Mouse (Mus musculus) MEL (cell line): ENCODE measurements around the gene Runx1.

Experiments used
- CHD2 ChIP-seq: IDR thresholded peaks from 2 replicates; pipeline ENCODE4 v1.6.1; 2011; ENCODE audit warnings: low read length, improper control_type of control experiment
- CTCF ChIP-seq, 3 experiments: IDR thresholded peaks in 2 of 3; conservative IDR thresholded peaks in 1 of 3; 2 replicates each; pipeline ENCODE4 v1.5.1; 2011 to 2012; ENCODE audit warnings: low read length in 3 of 3, low read depth in 2 of 3, mild to moderate bottlenecking in 2 of 3, improper control_type of control experiment in 1 of 3, inconsistent platforms in 1 of 3, mixed read lengths in 1 of 3, moderate library complexity in 1 of 3; ENCODE audit not compliant: control insufficient read depth in 1 of 3, insufficient read depth in 1 of 3, poor library complexity in 1 of 3, severe bottlenecking in 1 of 3
- GATA1 ChIP-seq: IDR thresholded peaks from 2 replicates; pipeline ENCODE4 v1.6.1; 2011; ENCODE audit warnings: low read depth, low read length, improper control_type of control experiment
- MAZ ChIP-seq: IDR thresholded peaks from 2 replicates; pipeline ENCODE4 v1.6.1; 2012; ENCODE audit warnings: low read depth, mild to moderate bottlenecking, inconsistent platforms, low read length, improper control_type of control experiment
- MEF2A ChIP-seq: IDR thresholded peaks from 2 replicates; pipeline ENCODE4 v1.6.1; 2014; ENCODE audit warnings: low read depth, mild to moderate bottlenecking, inconsistent platforms, low read length, improper control_type of control experiment; ENCODE audit not compliant: poor library complexity, insufficient replicate concordance, severe bottlenecking; ENCODE audit errors: extremely low read depth
- POLR2A ChIP-seq, 2 experiments: IDR thresholded peaks; 2 replicates each; pipeline ENCODE4 v1.6.1; 2011 to 2012; ENCODE audit warnings: low read length in 2 of 2, mild to moderate bottlenecking in 2 of 2, control low read depth in 1 of 2, improper control_type of control experiment in 1 of 2, low read depth in 1 of 2, moderate library complexity in 1 of 2; ENCODE audit not compliant: control insufficient read depth in 1 of 2, insufficient read depth in 1 of 2, poor library complexity in 1 of 2
- POLR2AphosphoS2 ChIP-seq: IDR thresholded peaks from 2 replicates; pipeline ENCODE4 v1.6.1; 2011; ENCODE audit warnings: low read length, improper control_type of control experiment
- POLR2AphosphoS5 ChIP-seq: IDR thresholded peaks from 2 replicates; pipeline ENCODE4 v1.6.1; 2012; ENCODE audit warnings: low read depth, borderline replicate concordance, mild to moderate bottlenecking, inconsistent platforms, low read length, moderate library complexity, mixed read lengths
- RCOR1 ChIP-seq: IDR thresholded peaks from 2 replicates; pipeline ENCODE4 v1.6.1; 2012; ENCODE audit warnings: low read depth, mild to moderate bottlenecking, inconsistent platforms, low read length, improper control_type of control experiment
- SIN3A ChIP-seq: IDR thresholded peaks from 2 replicates; pipeline ENCODE4 v1.6.1; 2012; ENCODE audit warnings: low read length, improper control_type of control experiment, inconsistent platforms
- USF2 ChIP-seq, 2 experiments: IDR thresholded peaks; 2 replicates each; pipeline ENCODE4 v1.6.1; 2011 to 2012; ENCODE audit warnings: improper control_type of control experiment in 2 of 2, low read length in 2 of 2, borderline replicate concordance in 1 of 2, inconsistent platforms in 1 of 2, low read depth in 1 of 2, mild to moderate bottlenecking in 1 of 2; ENCODE audit not compliant: insufficient read depth in 1 of 2

GRCm38 (mm10) chr16:92862430-92862829, 36.5 kb upstream of the Runx1 start:
- no peak for TF ChIP-seq MEF2A
- no peak for TF ChIP-seq USF2 (IDR thresholded peaks at IDR 0.05; ENCODE audit: borderline replicate concordance in 1 of 2, insufficient read depth in 1 of 2, low read depth in 1 of 2, low read length in 2 of 2)
- TF ChIP-seq CTCF (IDR thresholded peaks at IDR 0.05 in 2 of 3, conservative IDR thresholded peaks at IDR 0.05 in 1 of 3; ENCODE audit: control insufficient read depth in 1 of 3, insufficient read depth in 1 of 3, low read depth in 2 of 3, low read length in 3 of 3, poor library complexity in 1 of 3, severe bottlenecking in 1 of 3) = no peak
- no peak for TF ChIP-seq POLR2AphosphoS5
- no peak for TF ChIP-seq POLR2AphosphoS2
- TF ChIP-seq POLR2A (IDR thresholded peaks at IDR 0.05; ENCODE audit: control insufficient read depth in 1 of 2, insufficient read depth in 1 of 2, low read depth in 1 of 2, low read length in 2 of 2, poor library complexity in 1 of 2) = no peak
- no peak for TF ChIP-seq SIN3A
- TF ChIP-seq MAZ = no peak
- no peak for TF ChIP-seq GATA1
- TF ChIP-seq CHD2 = no peak
- TF ChIP-seq RCOR1 = no peak
